Mouse (Mus musculus): ENCODE measurements around the gene Rbbp6.

DNA sequence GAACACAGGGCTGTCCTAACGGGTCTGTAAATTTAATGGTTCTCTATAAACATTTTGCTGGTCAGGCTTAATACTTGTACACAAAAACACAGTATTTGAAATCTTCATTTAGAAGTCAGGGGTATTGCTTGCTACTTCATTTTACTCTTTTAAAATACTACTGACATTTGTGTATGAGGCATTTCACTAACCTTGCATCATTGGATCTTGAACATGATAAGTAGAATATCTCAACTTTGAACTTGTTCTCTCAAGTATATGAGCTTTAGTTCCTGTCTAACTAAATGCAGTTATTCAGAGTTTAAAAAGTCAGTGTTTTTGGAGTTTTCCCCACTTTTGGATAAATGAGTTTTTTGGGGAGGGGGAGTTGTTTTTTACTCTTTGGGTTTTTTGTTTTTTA, 14.0 kb downstream of the Rbbp6 start:
- TF ChIP-seq POLR2A (IDR thresholded peaks at IDR 0.05; ENCODE audit: borderline replicate concordance, insufficient read depth, low read length) (no peak), CTCF (IDR thresholded peaks at IDR 0.05; ENCODE audit: borderline replicate concordance, insufficient read depth, low read depth, low read length) (no peak)

All from cerebellum, adult 2 months (tissue).